Mouse (Mus musculus) urinary bladder, postnatal 10 days (tissue): Measurements from ENCODE around the gene Olfm1.

Experiments
- DNase-seq: peaks from one replicate; pipeline ENCODE4 v3.0.0; 2022; ENCODE audit warnings: low spot score

Olfm1 gene

DNA sequence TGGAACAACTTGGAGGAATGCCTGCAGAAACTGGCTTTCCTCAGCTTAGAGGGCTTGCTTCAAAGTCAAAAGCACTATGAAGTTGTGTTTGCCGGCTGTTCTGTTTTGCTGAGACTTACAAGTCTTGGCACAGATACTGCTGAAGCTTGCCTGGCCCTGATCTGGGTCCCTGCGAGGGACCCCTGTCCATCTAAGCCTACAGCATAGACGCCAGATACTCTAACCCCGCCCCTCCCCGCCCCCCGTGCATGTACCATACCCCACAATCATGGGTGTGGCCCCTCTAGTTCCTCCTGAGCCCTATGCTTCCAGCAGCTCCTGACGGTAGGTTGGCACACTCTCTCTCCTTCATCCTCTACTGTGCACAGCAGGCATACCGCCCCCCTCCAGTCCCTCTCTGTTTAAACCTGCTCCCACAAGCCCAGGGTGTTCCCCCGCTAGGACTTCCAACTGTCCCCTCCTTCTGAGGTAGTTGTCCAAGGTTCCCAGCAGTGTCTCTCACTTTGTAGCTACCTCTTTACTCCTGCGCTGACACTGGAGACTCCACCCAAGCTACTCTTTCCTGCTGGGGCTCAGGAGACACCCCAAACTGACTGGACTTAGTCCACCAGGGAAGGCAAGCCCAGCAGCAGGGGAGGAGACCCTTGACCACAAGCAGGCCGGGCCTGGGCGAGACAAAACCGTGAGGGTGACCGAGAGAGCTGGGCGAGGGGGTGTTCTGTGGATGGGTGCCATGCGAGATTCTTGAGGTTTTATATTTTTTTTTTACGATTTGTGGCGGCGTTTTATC is 12.1 kb downstream of the Olfm1 start:
- no peak for DNase-seq

GRCm38 (mm10) chr2:28205467-28205805 is 12.6 kb downstream of the Olfm1 start:
- DNase-seq: peak; percentile 66

DNA sequence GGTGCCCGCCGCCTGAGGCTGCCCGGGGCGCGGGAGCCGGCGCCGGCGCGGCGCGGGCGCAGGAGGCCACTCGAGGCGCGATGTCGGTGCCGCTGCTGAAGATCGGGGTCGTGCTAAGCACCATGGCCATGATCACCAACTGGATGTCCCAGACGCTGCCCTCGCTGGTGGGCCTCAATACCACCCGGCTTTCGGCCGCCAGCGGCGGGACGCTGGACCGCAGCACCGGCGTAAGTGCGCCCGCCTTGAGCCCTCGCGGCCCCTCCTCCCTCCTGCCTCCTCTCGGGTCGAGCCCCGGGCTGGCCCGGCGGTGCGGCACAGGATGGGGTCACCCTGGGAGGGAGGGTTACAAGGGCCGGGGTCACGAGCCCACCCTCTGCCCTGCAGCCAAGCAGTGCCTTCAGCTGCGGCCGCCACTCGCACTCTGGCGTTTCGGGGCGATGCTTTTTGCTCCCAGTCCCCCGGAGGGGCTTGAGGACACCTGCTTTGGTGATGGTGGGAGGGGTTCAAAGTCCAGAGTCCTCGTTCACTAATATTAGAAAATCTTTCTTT is 13.2 kb downstream of the Olfm1 start:
- DNase-seq: no peak

DNA sequence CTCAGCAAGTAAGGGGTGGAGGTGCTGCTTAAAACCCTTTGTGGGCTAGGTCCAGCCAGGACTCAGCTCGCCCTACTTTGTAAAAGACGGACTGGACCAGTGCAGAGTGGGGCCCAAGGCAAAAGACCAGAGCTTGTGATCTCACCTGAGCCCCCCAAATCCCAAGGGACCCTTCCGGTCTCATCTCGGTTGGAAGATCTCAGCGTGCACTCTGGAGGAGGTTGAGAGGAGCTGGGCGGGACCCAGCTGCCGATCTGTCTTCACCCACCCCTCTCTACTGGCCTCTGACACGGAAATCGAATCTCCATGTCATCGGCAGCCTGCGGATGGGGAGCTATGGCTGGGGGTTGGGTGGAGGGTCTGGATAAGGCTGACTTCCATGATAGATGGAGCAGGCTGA is 13.7 kb downstream of the Olfm1 start:
- no peak for DNase-seq

GRCm38 (mm10) chr2:28207200-28207750 is 14.5 kb downstream of the Olfm1 start:
- no peak for DNase-seq

DNA sequence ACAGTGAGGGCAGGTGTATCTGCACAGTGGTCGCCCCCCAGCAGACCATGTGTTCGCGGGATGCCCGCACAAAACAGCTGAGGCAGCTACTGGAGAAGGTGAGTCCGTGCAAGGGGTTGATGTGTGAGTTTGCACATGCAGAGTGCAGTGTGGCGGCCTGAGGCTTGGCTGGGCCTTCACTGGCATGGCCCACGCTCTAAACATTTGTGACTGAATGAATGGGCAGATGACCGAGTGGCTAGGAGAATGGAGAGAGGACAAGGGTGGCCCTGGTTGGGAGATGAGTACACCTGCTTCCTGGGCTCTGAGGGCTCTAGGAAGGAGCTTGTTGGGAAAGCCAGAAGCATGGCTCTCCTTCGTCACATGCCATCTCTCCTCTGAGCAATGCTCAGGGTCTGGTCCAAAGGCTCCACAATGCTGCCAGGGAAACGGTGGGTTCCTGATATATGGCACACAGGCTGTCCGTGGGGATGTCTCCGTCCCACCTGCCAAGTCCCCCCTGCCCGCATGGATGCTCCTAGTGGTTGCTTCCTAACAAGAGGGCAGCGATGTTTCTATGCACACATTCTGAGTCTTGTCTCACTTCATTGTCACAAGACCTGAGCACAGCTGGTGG is 15.4 kb downstream of the Olfm1 start:
- no peak for DNase-seq

DNA sequence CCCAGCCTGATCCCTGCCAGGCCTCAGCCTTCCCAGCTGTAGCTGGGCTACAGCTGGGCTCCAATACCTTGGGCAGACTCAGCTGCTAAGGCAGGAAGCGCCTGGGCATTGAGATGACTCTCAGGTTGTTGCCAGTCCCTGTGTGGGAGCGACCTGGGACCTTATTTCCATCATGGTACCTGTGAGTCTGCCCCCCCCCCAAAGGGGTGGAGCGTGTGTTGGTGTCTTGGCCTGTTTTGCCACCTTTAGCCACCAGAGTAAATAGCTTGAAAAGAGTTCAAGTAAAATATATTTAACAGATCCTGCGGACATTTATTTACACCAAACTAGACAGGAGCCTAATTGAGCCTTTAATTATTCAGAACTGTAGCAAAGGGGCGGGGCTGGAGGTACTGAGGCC is 16.4 kb downstream of the Olfm1 start:
- no peak for DNase-seq

- no peak for DNase-seq
Measured at GRCm38 (mm10) chr2:28209653-28210052, 16.9 kb downstream of the Olfm1 start.

DNA sequence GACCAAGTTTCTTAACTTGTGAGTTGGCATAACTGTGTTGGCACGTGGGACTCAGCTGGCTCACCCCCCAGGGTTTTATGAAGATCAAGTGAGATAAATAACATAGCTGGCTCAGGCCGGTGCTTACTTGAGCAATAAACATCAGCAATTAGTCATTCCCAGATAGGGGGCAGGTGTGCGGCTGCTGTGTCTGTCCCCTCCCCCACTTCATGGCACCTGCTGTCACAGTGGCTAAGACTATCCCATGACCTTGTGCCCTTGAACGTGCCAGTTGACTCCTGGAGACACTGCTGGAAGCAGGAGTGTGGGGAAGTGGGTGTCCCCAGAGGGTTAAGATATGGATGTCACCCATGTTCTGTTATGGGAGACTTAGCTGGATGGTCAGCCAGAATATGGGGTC is 17.5 kb downstream of the Olfm1 start:
- no peak for DNase-seq

GRCm38 (mm10) chr2:28211531-28212281 is 18.9 kb downstream of the Olfm1 start:
- DNase-seq: no peak

GRCm38 (mm10) chr2:28212911-28213310 is 20.1 kb downstream of the Olfm1 start:
- no peak for DNase-seq

- no peak for DNase-seq
Measured at GRCm38 (mm10) chr2:28216211-28216775, 23.5 kb downstream of the Olfm1 start.

DNA sequence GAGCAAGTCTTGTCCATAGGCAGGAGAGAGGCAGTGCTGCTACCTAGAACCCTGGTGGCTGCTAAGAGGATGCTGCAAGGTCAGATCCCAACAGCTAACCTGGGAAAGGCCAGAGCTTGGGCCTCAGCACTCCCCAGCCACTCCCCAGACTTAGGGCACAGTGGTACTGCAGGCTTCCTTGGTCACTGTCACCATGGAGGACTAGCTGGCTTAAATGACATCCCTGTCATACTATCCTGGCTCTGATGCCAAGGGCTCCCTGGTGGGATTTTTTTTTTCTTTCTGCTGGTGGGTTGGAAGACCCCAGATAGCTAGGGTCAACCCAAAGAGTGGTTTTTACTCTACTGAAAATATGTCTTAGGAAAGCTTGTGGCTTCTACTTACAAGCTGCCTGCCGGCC is 25.0 kb downstream of the Olfm1 start:
- no peak for DNase-seq

DNA sequence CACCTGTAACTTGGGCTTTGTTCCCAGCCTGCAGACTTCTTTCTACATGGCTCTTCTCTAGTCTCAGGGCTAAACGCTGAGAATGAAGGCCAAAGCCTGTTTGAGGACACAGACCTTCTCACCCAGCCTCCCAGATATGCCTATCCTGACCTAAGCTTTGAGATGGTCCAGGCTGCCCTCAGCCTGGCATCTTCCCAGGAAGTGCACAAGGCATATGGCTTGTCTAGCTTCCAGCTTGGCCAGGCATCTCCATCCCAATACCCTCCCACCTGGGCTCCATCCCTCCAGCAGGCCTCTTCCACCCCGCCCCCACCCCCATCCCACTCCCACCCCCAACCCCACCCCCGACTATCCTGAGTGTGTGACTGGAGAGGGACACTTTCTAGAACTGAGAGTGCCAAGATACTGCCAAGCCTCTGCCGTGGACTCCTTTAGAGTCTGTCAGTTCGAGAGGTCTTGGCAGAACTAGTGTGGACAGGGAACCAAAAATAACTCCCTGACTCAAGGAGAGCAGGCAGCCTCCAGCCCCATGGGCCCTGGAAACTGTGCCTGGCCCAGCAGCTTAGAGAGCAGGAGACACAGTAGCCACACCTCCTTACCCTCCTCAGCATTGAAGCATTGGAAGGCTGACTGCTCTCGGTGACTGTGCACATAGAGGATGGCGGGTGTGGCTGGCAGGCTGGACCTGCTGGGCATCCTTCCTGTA is 26.0 kb downstream of the Olfm1 start:
- DNase-seq: no peak

GRCm38 (mm10) chr2:28219625-28220024 is 26.8 kb downstream of the Olfm1 start:
- no peak for DNase-seq

- DNase-seq: no peak
Measured at GRCm38 (mm10) chr2:28221803-28222202, 29.0 kb downstream of the Olfm1 start.

DNA sequence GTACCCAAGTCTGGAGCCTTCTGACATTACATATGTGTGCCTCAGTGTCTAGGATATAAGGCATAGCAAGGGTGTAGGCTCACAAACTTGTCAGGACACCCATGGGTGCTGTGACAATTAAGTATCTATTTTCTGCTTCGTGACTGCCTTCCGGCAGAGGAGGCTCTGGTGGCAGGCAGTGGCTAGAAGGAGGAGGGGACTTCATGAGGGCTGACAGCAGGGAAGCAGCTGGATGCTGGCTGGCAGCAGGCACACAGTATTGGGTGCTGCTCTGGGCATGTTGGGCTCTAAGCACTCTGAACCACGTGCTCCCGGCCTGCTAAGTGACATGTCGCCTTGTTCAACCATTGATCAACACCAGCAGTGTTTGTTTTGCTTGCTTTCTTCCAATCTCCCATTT is 32.0 kb downstream of the Olfm1 start:
- no peak for DNase-seq

GRCm38 (mm10) chr2:28225906-28226305 is 33.1 kb downstream of the Olfm1 start:
- no peak for DNase-seq

DNA sequence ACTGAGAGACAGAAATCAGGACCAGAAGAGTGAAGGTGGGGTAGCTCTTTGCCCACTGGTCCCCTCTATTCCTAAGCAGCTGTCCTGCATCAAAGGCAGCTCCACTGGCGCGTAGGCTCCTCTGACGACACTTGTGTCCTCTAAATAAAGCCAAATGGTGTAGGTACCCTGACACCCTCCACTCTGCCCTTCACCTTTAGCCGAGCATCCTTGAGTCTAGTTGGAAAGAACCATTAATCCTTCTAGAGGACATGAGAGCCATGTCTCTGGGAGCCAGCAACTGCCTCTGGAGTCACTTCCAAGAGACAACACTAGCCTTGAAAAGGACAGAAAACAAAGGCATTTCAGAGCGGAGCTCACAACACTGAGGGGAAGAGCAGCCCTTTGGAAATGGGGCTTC is 34.2 kb downstream of the Olfm1 start:
- no peak for DNase-seq

GRCm38 (mm10) chr2:28227589-28228191 is 34.9 kb downstream of the Olfm1 start:
- no peak for DNase-seq

DNA sequence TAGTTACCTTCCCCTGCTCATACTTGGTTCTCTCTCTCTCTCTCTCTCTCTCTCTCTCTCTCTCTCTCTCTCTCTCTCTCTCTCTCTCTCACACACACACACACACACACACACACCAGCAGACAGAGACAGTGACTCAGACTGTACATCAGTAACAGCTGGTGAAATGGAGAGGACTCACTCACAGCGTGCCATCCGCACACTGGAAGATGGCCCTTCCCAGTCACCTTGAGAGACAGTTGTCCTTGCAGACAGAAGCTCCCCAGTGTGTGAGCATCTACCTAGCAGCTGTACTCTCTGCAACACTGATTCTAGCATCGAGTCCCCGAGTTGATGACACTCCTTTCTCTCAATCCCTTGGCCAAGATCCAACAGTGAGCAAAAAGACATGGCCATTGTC is 35.6 kb downstream of the Olfm1 start:
- no peak for DNase-seq
